15 mouse cellular contexts compared by ENCODE assay signal in the genomic region with DNA sequence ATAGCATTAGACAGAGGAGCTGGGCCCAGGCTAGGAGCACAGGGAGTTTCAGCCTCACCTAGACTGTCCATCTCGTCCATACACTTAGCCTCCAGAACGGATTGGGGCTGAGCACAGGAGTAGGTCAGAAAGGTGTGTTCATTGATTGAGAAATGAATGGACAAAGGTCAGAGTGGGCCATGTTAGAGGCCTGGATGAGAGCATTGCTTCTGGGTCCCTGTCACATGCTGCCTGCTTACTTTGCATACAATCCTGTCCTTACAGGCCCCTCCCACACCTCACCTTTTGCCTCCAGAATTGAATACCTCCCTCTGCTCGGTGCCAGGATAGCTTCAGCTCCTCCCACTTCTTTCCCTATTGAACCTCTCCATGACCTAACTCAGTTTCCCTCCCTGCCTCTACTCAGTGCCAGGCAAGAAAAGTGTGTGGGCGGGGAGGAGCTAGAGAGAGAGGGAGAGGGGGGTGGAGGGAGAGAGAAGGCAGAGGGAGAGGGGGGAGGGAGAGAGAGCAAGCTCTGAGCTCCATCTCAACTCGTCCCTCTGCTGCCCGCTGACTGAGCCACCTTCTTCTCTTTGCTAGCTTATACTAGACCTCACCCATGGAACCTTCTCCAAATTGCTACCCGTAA. TPM values are rescaled to one million over a fixed set of nuclear protein-coding genes. Genes with fewer than 3 reads are reported as not detected.
DNase-seq lines count a peak whose midpoint lies in the region; ATAC-seq lines count a peak whose summit lies in the region.
"Had no signal": no experiment of that assay in that cellular context is flagged by ENCODE, and none has a peak within 500 bp of the region (broad histone marks: within the 10 kb centered on the region; RNA-seq: fewer than 3 reads in every experiment).

No protein-coding gene starts in this region.

- WGBS in hindbrain, embryonic 10.5 days, result 30% methylated on average over 7 of the region's 7 CpGs
- 28% methylated on average over 7 of the region's 7 CpGs for WGBS in hindbrain, embryonic 11.5 days
- WGBS in neural tube, embryonic 12.5 days, result 29% methylated on average over 7 of the region's 7 CpGs
- 42% methylated on average over 7 of the region's 7 CpGs for WGBS in hindbrain, embryonic 16.5 days

- no peak for ATAC-seq in hindbrain, embryonic 11.5 days (ENCODE audit: low FRiP score)
- no peak for ATAC-seq in neural tube, embryonic 12.5 days (ENCODE audit: low FRiP score, low read depth)
- no peak for ATAC-seq in hindbrain, embryonic 16.5 days
- ATAC-seq: Patski had no signal

- no peak overlapping the region for H3K4me3 ChIP-seq in hindbrain, embryonic 10.5 days
- no peak overlapping the region for H3K4me3 ChIP-seq in hindbrain, embryonic 11.5 days (ENCODE audit: low read depth, low read length)
- H3K4me3 ChIP-seq in neural tube, embryonic 12.5 days, result no peak overlapping the region
- no peak overlapping the region for H3K4me3 ChIP-seq in hindbrain, embryonic 16.5 days (ENCODE audit: low read length)
- H3K4me3 ChIP-seq: erythroblast, embryonic 14.5 days; limb, embryonic 15.5 days had no signal

- H3K4me2 ChIP-seq in hindbrain, embryonic 11.5 days (replicated peaks; ENCODE audit: low read depth, low read length), result no peak overlapping the region
- no peak overlapping the region for H3K4me2 ChIP-seq in neural tube, embryonic 12.5 days (replicated peaks)
- H3K4me2 ChIP-seq in hindbrain, embryonic 16.5 days (ENCODE audit: low read length), result no peak overlapping the region
- H3K4me2 ChIP-seq: limb, embryonic 15.5 days had no signal

- H3K27ac ChIP-seq in hindbrain, embryonic 10.5 days, result peak overlapping the region; percentile 88
- H3K27ac ChIP-seq in hindbrain, embryonic 11.5 days (ENCODE audit: low read depth, low read length), result no peak overlapping the region; the same call in 1 of the 2 replicates
- peak overlapping the region; percentile 22; the same call in 1 of the 2 replicates for H3K27ac ChIP-seq in neural tube, embryonic 12.5 days
- H3K27ac ChIP-seq in hindbrain, embryonic 16.5 days (ENCODE audit: low read depth, low read length), result no peak overlapping the region
- H3K27ac ChIP-seq: limb, embryonic 15.5 days; macrophage had no signal

- H3K27me3 ChIP-seq in hindbrain, embryonic 10.5 days (ENCODE audit: insufficient read depth, poor library complexity, severe bottlenecking), result peaks cover 64% of the 10 kb centered on the region
- peaks cover 10% of the 10 kb centered on the region for H3K27me3 ChIP-seq in hindbrain, embryonic 11.5 days (ENCODE audit: control insufficient read depth, insufficient read depth, low read length)
- peaks cover 35% of the 10 kb centered on the region for H3K27me3 ChIP-seq in neural tube, embryonic 12.5 days (replicated peaks)
- no peaks in the 10 kb centered on the region for H3K27me3 ChIP-seq in hindbrain, embryonic 16.5 days (replicated peaks; ENCODE audit: control insufficient read depth, insufficient read depth, low read length)
- H3K27me3 ChIP-seq: Patski had no signal

- no peak for DNase-seq in hindbrain, embryonic 10.5 days (ENCODE audit: low spot score)
- DNase-seq in hindbrain, embryonic 11.5 days (ENCODE audit: low spot score), result no peak
- no peak for DNase-seq in neural tube, embryonic 10.5 days (ENCODE audit: extremely low spot score, low spot score)
- DNase-seq in urinary bladder, adult 2 months (ENCODE audit: low spot score), result no peak
- no peak for DNase-seq in testis, postnatal 14 days (ENCODE audit: low spot score)
- DNase-seq in cerebellum, postnatal 36 days, result no peak
- DNase-seq: adrenal gland, postnatal 10 days; cerebellum, adult 2 months; heart, postnatal 36 days had no signal

- no peaks in the 10 kb centered on the region for H3K36me3 ChIP-seq in hindbrain, embryonic 10.5 days
- H3K36me3 ChIP-seq in hindbrain, embryonic 11.5 days (ENCODE audit: control insufficient read depth, insufficient read depth, low read length), result no peaks in the 10 kb centered on the region
- H3K36me3 ChIP-seq in neural tube, embryonic 12.5 days, result no peaks in the 10 kb centered on the region
- no peaks in the 10 kb centered on the region for H3K36me3 ChIP-seq in hindbrain, embryonic 16.5 days (ENCODE audit: control insufficient read depth, insufficient read depth, low read length)
- H3K36me3 ChIP-seq: limb, embryonic 15.5 days had no signal

- H3K9ac ChIP-seq in hindbrain, embryonic 11.5 days (ENCODE audit: low read depth, low read length), result no peak overlapping the region
- no peak overlapping the region for H3K9ac ChIP-seq in neural tube, embryonic 12.5 days
- peak overlapping the region; percentile 19 for H3K9ac ChIP-seq in hindbrain, embryonic 16.5 days (ENCODE audit: low read depth, low read length)
- H3K9ac ChIP-seq: limb, embryonic 15.5 days had no signal

- peaks cover 71% of the 10 kb centered on the region for H3K4me1 ChIP-seq in hindbrain, embryonic 10.5 days (replicated peaks)
- peaks cover 34% of the 10 kb centered on the region for H3K4me1 ChIP-seq in hindbrain, embryonic 11.5 days (replicated peaks; ENCODE audit: control insufficient read depth, insufficient read depth, low read length)
- H3K4me1 ChIP-seq in neural tube, embryonic 12.5 days, result peaks cover 52% of the 10 kb centered on the region
- peaks cover 39% of the 10 kb centered on the region for H3K4me1 ChIP-seq in hindbrain, embryonic 16.5 days (ENCODE audit: control insufficient read depth, insufficient read depth, low read depth, low read length)

- H3K9me3 ChIP-seq in hindbrain, embryonic 10.5 days, result no peaks in the 10 kb centered on the region
- no peaks in the 10 kb centered on the region for H3K9me3 ChIP-seq in hindbrain, embryonic 11.5 days (ENCODE audit: control insufficient read depth, low read length)
- H3K9me3 ChIP-seq in neural tube, embryonic 12.5 days, result no peaks in the 10 kb centered on the region
- H3K9me3 ChIP-seq in hindbrain, embryonic 16.5 days (ENCODE audit: control insufficient read depth, low read length), result no peaks in the 10 kb centered on the region
- H3K9me3 ChIP-seq: limb, embryonic 15.5 days had no signal

RNA-seq across cellular contexts. Expression of gene Ccdc33, which starts 2.5 kb away (rescaled TPM):
- 0.90 and 0.99 TPM in 2 replicates for polyA plus RNA-seq in hindbrain, embryonic 10.5 days (2016; fragmentation: Nextera tagmentation; extraction: Ambion mirVana)
- polyA plus RNA-seq in hindbrain, embryonic 11.5 days (2014; fragmentation: Nextera tagmentation; extraction: Ambion mirVana), result 0.31 and 0.99 TPM in 2 replicates
- polyA plus RNA-seq in neural tube, embryonic 12.5 days (2016; fragmentation: Nextera tagmentation; extraction: Ambion mirVana), result 0.70 and 1.3 TPM in 2 replicates
- 0.43 and 0.79 TPM in 2 replicates for polyA plus RNA-seq in hindbrain, embryonic 16.5 days (2015; fragmentation: Nextera tagmentation; extraction: Ambion mirVana)
- 0.06 and 0.09 TPM in 2 replicates for polyA plus RNA-seq in urinary bladder, adult 2 months (2012; rRNA removed)
- polyA plus RNA-seq: erythroblast, embryonic 14.5 days; limb, embryonic 15.5 days; macrophage had no signal

RNA-seq across cellular contexts. Expression of gene Stra6, which starts 52.5 kb away (rescaled TPM):
- polyA plus RNA-seq in hindbrain, embryonic 10.5 days (2016; fragmentation: Nextera tagmentation; extraction: Ambion mirVana), result 11.2 and 15.8 TPM in 2 replicates
- 8.2 and 12.7 TPM in 2 replicates for polyA plus RNA-seq in hindbrain, embryonic 11.5 days (2014; fragmentation: Nextera tagmentation; extraction: Ambion mirVana)
- polyA plus RNA-seq in neural tube, embryonic 12.5 days (2016; fragmentation: Nextera tagmentation; extraction: Ambion mirVana), result 40.5 and 46.6 TPM in 2 replicates
- polyA plus RNA-seq in hindbrain, embryonic 16.5 days (2015; fragmentation: Nextera tagmentation; extraction: Ambion mirVana), result 11.6 and 16.4 TPM in 2 replicates
- polyA plus RNA-seq in urinary bladder, adult 2 months (2012; rRNA removed), result 0.50 and 0.63 TPM in 2 replicates
- polyA plus RNA-seq: erythroblast, embryonic 14.5 days; macrophage had no signal

Comparison
In these comparisons a context has a peak if more than half of its experiments do, and no peak if none do; other contexts are left out.
1. H3K27ac ChIP-seq: peak in hindbrain, embryonic 10.5 days (single experiment) and neural tube, embryonic 12.5 days (single experiment); none in hindbrain, embryonic 11.5 days (single experiment) and hindbrain, embryonic 16.5 days (single experiment).